Mouse (Mus musculus) CD8-positive naive resting alpha-beta T cell, adult 2 months (primary cell): Measurements from ENCODE around the gene Tex14.
"Not testable (repeated sequence)": the region's sequence is repeated elsewhere in the genome, so short reads cannot be mapped to it uniquely, and the experiment has no call there.

Experiments used
- DNase-seq, 2 experiments: peaks; one replicate each; pipeline ENCODE4 v3.0.0; 2022; ENCODE audit warnings: low read depth in 2 of 2, low spot score in 2 of 2

Tex14 gene

GRCm38 (mm10) chr11:87447429-87447828 lies 42.6 kb downstream of the Tex14 start:
- DNase-seq, result no peak

GRCm38 (mm10) chr11:87448081-87448475 lies 43.2 kb downstream of the Tex14 start:
- peak; percentile 61 to 66 for DNase-seq

- peak; percentile 44 for DNase-seq
Measured at GRCm38 (mm10) chr11:87448476-87449199, 43.8 kb downstream of the Tex14 start.

GRCm38 (mm10) chr11:87449200-87449547 lies 44.3 kb downstream of the Tex14 start:
- DNase-seq, result no peak

GRCm38 (mm10) chr11:87449847-87450246 lies 45.0 kb downstream of the Tex14 start:
- not testable (repeated sequence) for DNase-seq

GRCm38 (mm10) chr11:87452779-87453178 lies 47.9 kb downstream of the Tex14 start:
- DNase-seq, result not testable (repeated sequence)

GRCm38 (mm10) chr11:87453216-87454034 lies 48.6 kb downstream of the Tex14 start:
- no peak for DNase-seq

- DNase-seq, result no peak
Measured at GRCm38 (mm10) chr11:87454035-87454690, 49.3 kb downstream of the Tex14 start.

GRCm38 (mm10) chr11:87455573-87455972 lies 50.7 kb downstream of the Tex14 start:
- DNase-seq, result no peak

GRCm38 (mm10) chr11:87455984-87456383 lies 51.1 kb downstream of the Tex14 start:
- DNase-seq, result no peak

- DNase-seq, result no peak
Measured at GRCm38 (mm10) chr11:87460566-87460965, 55.7 kb downstream of the Tex14 start.

- DNase-seq, result peak; percentile 58 to 65
Measured at GRCm38 (mm10) chr11:87461780-87462460, 57.1 kb downstream of the Tex14 start.

- DNase-seq, result peak; percentile 55 to 61
Measured at GRCm38 (mm10) chr11:87462461-87463242, 57.8 kb downstream of the Tex14 start.

GRCm38 (mm10) chr11:87463243-87463540 lies 58.3 kb downstream of the Tex14 start:
- no peak for DNase-seq

GRCm38 (mm10) chr11:87463792-87464430 lies 59.0 kb downstream of the Tex14 start:
- not testable (repeated sequence) for DNase-seq

- no peak for DNase-seq
Measured at GRCm38 (mm10) chr11:87465990-87466593, 61.2 kb downstream of the Tex14 start.

- DNase-seq, result peak; percentile 58 to 68
Measured at GRCm38 (mm10) chr11:87467491-87468277, 62.8 kb downstream of the Tex14 start.

- DNase-seq, result no peak
Measured at GRCm38 (mm10) chr11:87468278-87468655, 63.4 kb downstream of the Tex14 start.

GRCm38 (mm10) chr11:87468706-87469315 lies 63.9 kb downstream of the Tex14 start:
- DNase-seq, result no peak
